In genomic region chr3:22115221-22115620, GRCm38 (mm10) we compare ENCODE assay signal across 9 mouse cellular contexts. TPM values are rescaled to one million over a fixed set of nuclear protein-coding genes. Genes with fewer than 3 reads are reported as not detected.
A peak's percentile ranks its signal among the peaks of the same experiment; 100 is the strongest.
DNase-seq lines count a peak whose midpoint lies in the region; ATAC-seq and TF ChIP-seq lines count a peak whose summit lies in the region.
"Had no signal": no experiment of that assay in that cellular context is flagged by ENCODE, and none has a peak within 500 bp of the region (broad histone marks: within the 10 kb centered on the region; RNA-seq: fewer than 3 reads in every experiment).

No protein-coding gene starts in this region.

- H3K4me1 ChIP-seq in lung, embryonic 15.5 days = peaks cover 21% of the 10 kb centered on the region
- H3K4me1 ChIP-seq in lung, adult 2 months (ENCODE audit: control insufficient read depth, insufficient read depth, low read length) = peaks cover 16% of the 10 kb centered on the region
- peaks cover 7% of the 10 kb centered on the region; the same call in 1 of the 2 replicates for H3K4me1 ChIP-seq in liver, adult 2 months (ENCODE audit: control insufficient read depth, insufficient read depth, low read length)
- H3K4me1 ChIP-seq in stomach, embryonic 15.5 days = no peaks in the 10 kb centered on the region

- TF ChIP-seq CTCF in lung, adult 2 months (IDR thresholded peaks at IDR 0.05; ENCODE audit: insufficient read depth, low read length) = no peak
- no peak for TF ChIP-seq CTCF in liver, adult 2 months (IDR thresholded peaks at IDR 0.05; ENCODE audit: low read depth, low read length)

- ATAC-seq in lung, embryonic 15.5 days (ENCODE audit: borderline replicate concordance, extremely low read depth, low FRiP score, low TSS enrichment) = peak; percentile 57; the same call in 1 of the 2 replicates
- ATAC-seq in stomach, embryonic 15.5 days (ENCODE audit: insufficient read depth, low FRiP score, low read depth) = 0 out of 2 replicates have a peak, but pooled peaks have one; percentile 73

- DNase-seq in lung, adult 2 months = no peak
- DNase-seq in gastrocnemius, adult 8-10 months (ENCODE audit: low spot score in 2 of 2) = peak; percentile 16 to 38
- DNase-seq in liver, adult 2 months (ENCODE audit: extremely low read depth, low read depth, low spot score) = peak; percentile 82
- no peak for DNase-seq in cerebellum, postnatal 14 days
- DNase-seq in cerebellum, postnatal 36 days = no peak
- no peak for DNase-seq in cerebellum, adult 18-20 months

- no peaks in the 10 kb centered on the region for H3K27me3 ChIP-seq in lung, embryonic 15.5 days
- H3K27me3 ChIP-seq in liver, adult 2 months (ENCODE audit: control insufficient read depth, insufficient read depth, low read length) = no peaks in the 10 kb centered on the region
- H3K27me3 ChIP-seq in stomach, embryonic 15.5 days (replicated peaks) = no peaks in the 10 kb centered on the region
- H3K27me3 ChIP-seq: neural tube, embryonic 12.5 days had no signal

- WGBS in lung, embryonic 15.5 days = 25% methylated on average over 2 of the region's 2 CpGs
- 20% methylated on average over 2 of the region's 2 CpGs for WGBS in lung, adult 2 months
- 22% methylated on average over 2 of the region's 2 CpGs for WGBS in liver, adult 2 months
- 13% methylated on average over 2 of the region's 2 CpGs for WGBS in stomach, embryonic 15.5 days

- H3K9me3 ChIP-seq in lung, embryonic 15.5 days = 0 out of 2 replicates have a peak, but pooled peaks cover 3% of the 10 kb centered on the region
- no peaks in the 10 kb centered on the region for H3K9me3 ChIP-seq in stomach, embryonic 15.5 days

- no peak for TF ChIP-seq POLR2A in lung, adult 2 months (IDR thresholded peaks at IDR 0.05; ENCODE audit: borderline replicate concordance, extremely low read depth, low read depth, low read length)
- TF ChIP-seq POLR2A in liver, adult 2 months (IDR thresholded peaks at IDR 0.05; ENCODE audit: extremely low read depth, insufficient read depth, low read length) = no peak

- H3K27ac ChIP-seq in lung, embryonic 15.5 days = no peak overlapping the region
- H3K27ac ChIP-seq in liver, adult 2 months (replicated peaks; ENCODE audit: insufficient read depth, low read depth, low read length) = no peak overlapping the region
- no peak overlapping the region for H3K27ac ChIP-seq in stomach, embryonic 15.5 days
- H3K27ac ChIP-seq: neural tube, embryonic 12.5 days had no signal

- no peaks in the 10 kb centered on the region for H3K36me3 ChIP-seq in lung, embryonic 15.5 days
- no peaks in the 10 kb centered on the region; the same call in 1 of the 2 replicates for H3K36me3 ChIP-seq in liver, adult 2 months (ENCODE audit: control insufficient read depth, insufficient read depth, low read length)
- no peaks in the 10 kb centered on the region for H3K36me3 ChIP-seq in stomach, embryonic 15.5 days
- H3K36me3 ChIP-seq: neural tube, embryonic 12.5 days had no signal

- no peak overlapping the region for H3K4me2 ChIP-seq in lung, embryonic 15.5 days
- H3K4me2 ChIP-seq in stomach, embryonic 15.5 days = no peak overlapping the region
- H3K4me2 ChIP-seq: neural tube, embryonic 12.5 days had no signal

- peaks cover 25% of the 10 kb centered on the region for H3K79me2 ChIP-seq in liver, adult 2 months (ENCODE audit: control insufficient read depth, insufficient read depth, low read length)

- H3K4me3 ChIP-seq in lung, embryonic 15.5 days = no peak overlapping the region
- H3K4me3 ChIP-seq in lung, adult 2 months (replicated peaks; ENCODE audit: extremely low read depth, low read depth, low read length) = no peak overlapping the region
- H3K4me3 ChIP-seq in liver, adult 2 months (ENCODE audit: insufficient read depth, low read depth, low read length) = no peak overlapping the region
- H3K4me3 ChIP-seq in stomach, embryonic 15.5 days (replicated peaks) = no peak overlapping the region
- H3K4me3 ChIP-seq: neural tube, embryonic 12.5 days had no signal

- no peak overlapping the region for H3K9ac ChIP-seq in lung, embryonic 15.5 days
- H3K9ac ChIP-seq in liver, adult 2 months (ENCODE audit: low read depth, low read length) = no peak overlapping the region
- no peak overlapping the region for H3K9ac ChIP-seq in stomach, embryonic 15.5 days
- H3K9ac ChIP-seq: neural tube, embryonic 12.5 days had no signal

RNA-seq across cellular contexts. Expression of gene Tbl1xr1, which starts 38.8 kb away (rescaled TPM):
- polyA plus RNA-seq in lung, embryonic 15.5 days (2015; fragmentation: Nextera tagmentation; extraction: Ambion mirVana) = 19.1 and 29.0 TPM in 2 replicates
- polyA plus RNA-seq in lung, adult 2 months (2012; rRNA removed) = 30.4 and 37.3 TPM in 2 replicates
- total RNA-seq in gastrocnemius, adult 8-10 months (2022) = 10 to 100 TPM; 52.3 to 65.0 (median 60.7) TPM
- 35.6 and 37.3 TPM in 2 replicates for total RNA-seq in liver, adult 2 months (2014; rRNA removed)
- polyA plus RNA-seq in liver, adult 2 months (2012; rRNA removed) = 12.6 and 19.4 TPM in 2 replicates
- 18.9 and 20.9 TPM in 2 replicates for polyA plus RNA-seq in stomach, embryonic 15.5 days (2015; fragmentation: Nextera tagmentation; extraction: Ambion mirVana)

Comparison
In these comparisons a context has a peak if more than half of its experiments do, and no peak if none do; other contexts are left out.
1. DNase-seq: peak in gastrocnemius, adult 8-10 months (2 of 2) and liver, adult 2 months (single experiment); none in lung, adult 2 months (single experiment), cerebellum, postnatal 14 days (0 of 2), cerebellum, postnatal 36 days (0 of 2) and cerebellum, adult 18-20 months (0 of 2).